Mouse (Mus musculus) thymus, adult 2 months (tissue): ENCODE data around the gene Arhgap21.
"Not testable (repeated sequence)": the region's sequence is repeated elsewhere in the genome, so short reads cannot be mapped to it uniquely, and the experiment has no call there.

ENCODE experiments used
- CTCF ChIP-seq: fragments of 200-500 bp; IDR thresholded peaks from 2 replicates; pipeline ENCODE4 v1.5.1; 2012; ENCODE audit warnings: mild to moderate bottlenecking, control low read depth, low read length, moderate library complexity, borderline replicate concordance; ENCODE audit not compliant: control insufficient read depth, poor library complexity, insufficient read depth; ENCODE audit errors: extremely low read depth
- POLR2A ChIP-seq: fragments of 200-500 bp; IDR thresholded peaks from 2 replicates; pipeline ENCODE4 v1.6.1; 2012; ENCODE audit warnings: mild to moderate bottlenecking, low read length, control low read depth, moderate library complexity; ENCODE audit not compliant: control insufficient read depth, poor library complexity, insufficient read depth; ENCODE audit errors: extremely low read depth

DNA sequence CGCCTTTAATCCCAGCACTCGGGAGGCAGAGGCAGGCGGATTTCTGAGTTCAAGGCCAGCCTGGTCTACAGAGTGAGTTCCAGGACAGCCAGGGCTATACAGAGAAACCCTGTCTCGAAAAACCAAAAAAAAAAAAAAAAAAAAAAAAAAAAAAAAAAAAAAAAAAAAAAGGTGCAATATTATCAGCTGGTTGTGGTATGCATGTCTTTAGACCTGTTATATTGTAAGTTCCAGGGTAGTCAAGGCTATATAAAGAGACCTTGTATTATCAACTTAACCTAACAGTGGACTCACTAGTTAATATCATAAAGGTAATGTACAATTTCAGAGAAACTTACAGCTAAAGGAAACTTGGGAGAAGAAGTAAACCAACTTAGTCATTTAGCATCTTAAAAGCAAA lies 36.9 kb downstream of the Arhgap21 start:
- not testable (repeated sequence) for TF ChIP-seq CTCF, POLR2A
